ENCODE assay signal across 15 mouse cellular contexts in the genomic region with DNA sequence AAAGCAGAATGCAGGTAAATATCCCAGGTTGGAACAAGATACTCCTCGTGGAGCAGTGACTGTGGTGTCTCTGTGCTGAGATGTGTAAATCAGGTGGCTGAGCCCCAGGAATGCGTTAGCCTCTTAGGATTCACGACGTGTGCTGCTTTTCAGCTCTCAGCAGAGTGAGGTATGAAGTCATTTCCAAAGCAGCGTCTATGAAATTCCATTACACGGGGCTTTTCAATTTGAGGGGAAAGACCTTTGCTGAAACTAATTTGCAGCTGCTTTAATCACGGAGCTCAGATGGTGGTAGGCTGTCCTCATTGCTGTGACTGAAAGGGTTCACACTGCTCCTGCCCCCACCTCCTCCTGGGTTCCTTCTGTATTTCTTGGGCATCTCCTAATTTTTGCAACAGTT.
DNase-seq lines count a peak whose midpoint lies in the region; ATAC-seq and TF ChIP-seq lines count a peak whose summit lies in the region.
"Had no signal": no experiment of that assay in that cellular context is flagged by ENCODE, and none has a peak within 500 bp of the region (broad histone marks: within the 10 kb centered on the region; RNA-seq: fewer than 3 reads in every experiment).

No protein-coding gene starts in this region.

- H3K4me3 ChIP-seq in embryonic facial prominence, embryonic 11.5 days (ENCODE audit: low read depth, low read length) = no peak overlapping the region
- no peak overlapping the region for H3K4me3 ChIP-seq in embryonic facial prominence, embryonic 10.5 days
- H3K4me3 ChIP-seq in lung, embryonic 14.5 days (ENCODE audit: low read depth, low read length) = no peak overlapping the region
- no peak overlapping the region for H3K4me3 ChIP-seq in limb, embryonic 14.5 days (replicated peaks; ENCODE audit: low read length)
- H3K4me3 ChIP-seq: liver, embryonic 13.5 days had no signal

- no peak overlapping the region for H3K4me2 ChIP-seq in embryonic facial prominence, embryonic 11.5 days (ENCODE audit: low read depth, low read length)
- H3K4me2 ChIP-seq in lung, embryonic 14.5 days = no peak overlapping the region
- no peak overlapping the region for H3K4me2 ChIP-seq in limb, embryonic 14.5 days (replicated peaks; ENCODE audit: low read depth, low read length, severe bottlenecking)
- H3K4me2 ChIP-seq: liver, embryonic 13.5 days had no signal

- no peaks in the 10 kb centered on the region for H3K36me3 ChIP-seq in embryonic facial prominence, embryonic 11.5 days (replicated peaks; ENCODE audit: control insufficient read depth, insufficient read depth, low read depth, low read length)
- H3K36me3 ChIP-seq in embryonic facial prominence, embryonic 10.5 days (replicated peaks) = no peaks in the 10 kb centered on the region
- H3K36me3 ChIP-seq in lung, embryonic 14.5 days (ENCODE audit: insufficient read depth) = no peaks in the 10 kb centered on the region
- no peaks in the 10 kb centered on the region for H3K36me3 ChIP-seq in limb, embryonic 14.5 days (ENCODE audit: control insufficient read depth, insufficient read depth, low read length)
- H3K36me3 ChIP-seq: liver, embryonic 13.5 days had no signal

- H3K9me3 ChIP-seq in embryonic facial prominence, embryonic 11.5 days (replicated peaks; ENCODE audit: control insufficient read depth, low read length) = no peaks in the 10 kb centered on the region
- H3K9me3 ChIP-seq in embryonic facial prominence, embryonic 10.5 days = no peaks in the 10 kb centered on the region
- no peaks in the 10 kb centered on the region for H3K9me3 ChIP-seq in lung, embryonic 14.5 days (ENCODE audit: low read depth, low read length)
- no peaks in the 10 kb centered on the region for H3K9me3 ChIP-seq in limb, embryonic 14.5 days (ENCODE audit: control insufficient read depth, low read length)
- H3K9me3 ChIP-seq: liver, embryonic 13.5 days had no signal

- TF ChIP-seq POLR2A in limb, embryonic 14.5 days (IDR thresholded peaks at IDR 0.05; ENCODE audit: borderline replicate concordance, extremely low read depth, insufficient read depth, insufficient read length) = no peak

- H3K27ac ChIP-seq in embryonic facial prominence, embryonic 11.5 days (replicated peaks; ENCODE audit: low read depth, low read length) = no peak overlapping the region
- no peak overlapping the region for H3K27ac ChIP-seq in embryonic facial prominence, embryonic 10.5 days (replicated peaks)
- no peak overlapping the region for H3K27ac ChIP-seq in lung, embryonic 14.5 days (ENCODE audit: low read depth)
- H3K27ac ChIP-seq in limb, embryonic 14.5 days (replicated peaks; ENCODE audit: low read depth, low read length) = no peak overlapping the region
- H3K27ac ChIP-seq: liver, embryonic 13.5 days; macrophage had no signal

- no peak for ATAC-seq in embryonic facial prominence, embryonic 11.5 days (replicated peaks; ENCODE audit: insufficient number of reproducible peaks, low FRiP score, low TSS enrichment, low read depth)
- ATAC-seq in lung, embryonic 14.5 days (ENCODE audit: insufficient read depth) = no peak
- ATAC-seq in limb, embryonic 14.5 days (ENCODE audit: low FRiP score, low read depth) = peak; percentile 73
- ATAC-seq: inflammation-experienced regulatory T-cells, adult 6 months had no signal

- H3K9ac ChIP-seq in embryonic facial prominence, embryonic 11.5 days (replicated peaks; ENCODE audit: low read length) = no peak overlapping the region
- no peak overlapping the region for H3K9ac ChIP-seq in lung, embryonic 14.5 days
- no peak overlapping the region for H3K9ac ChIP-seq in limb, embryonic 14.5 days (ENCODE audit: low read depth, low read length, severe bottlenecking)
- H3K9ac ChIP-seq: liver, embryonic 13.5 days had no signal

- H3K4me1 ChIP-seq in embryonic facial prominence, embryonic 11.5 days (ENCODE audit: control insufficient read depth, insufficient read depth, low read length) = no peaks in the 10 kb centered on the region
- peaks cover 13% of the 10 kb centered on the region for H3K4me1 ChIP-seq in embryonic facial prominence, embryonic 10.5 days
- H3K4me1 ChIP-seq in lung, embryonic 14.5 days (ENCODE audit: insufficient read depth) = no peaks in the 10 kb centered on the region
- peaks cover 9% of the 10 kb centered on the region for H3K4me1 ChIP-seq in limb, embryonic 14.5 days (ENCODE audit: control insufficient read depth, insufficient read depth, low read length)
- H3K4me1 ChIP-seq: liver, embryonic 13.5 days had no signal

- no peak for TF ChIP-seq CTCF in lung, embryonic 14.5 days (IDR thresholded peaks at IDR 0.05; ENCODE audit: low read depth)

- WGBS in embryonic facial prominence, embryonic 11.5 days = 7% methylated on average over 7 of the region's 7 CpGs
- WGBS in embryonic facial prominence, embryonic 10.5 days = 17% methylated on average over 7 of the region's 7 CpGs
- 10% methylated on average over 7 of the region's 7 CpGs for WGBS in lung, embryonic 14.5 days
- WGBS in limb, embryonic 14.5 days = 7% methylated on average over 7 of the region's 7 CpGs

- no peaks in the 10 kb centered on the region; the same call in 1 of the 2 replicates for H3K27me3 ChIP-seq in embryonic facial prominence, embryonic 11.5 days (ENCODE audit: control insufficient read depth, insufficient read depth, low read length)
- peaks cover 31% of the 10 kb centered on the region for H3K27me3 ChIP-seq in embryonic facial prominence, embryonic 10.5 days (replicated peaks; ENCODE audit: low read depth, poor library complexity, severe bottlenecking)
- H3K27me3 ChIP-seq in lung, embryonic 14.5 days (ENCODE audit: insufficient read depth, low read length) = no peaks in the 10 kb centered on the region
- H3K27me3 ChIP-seq in limb, embryonic 14.5 days (ENCODE audit: control insufficient read depth, insufficient read depth, low read length) = no peaks in the 10 kb centered on the region
- H3K27me3 ChIP-seq: liver, embryonic 13.5 days had no signal

- DNase-seq in embryonic facial prominence, embryonic 11.5 days (ENCODE audit: low spot score) = peak; percentile 49
- DNase-seq in embryonic facial prominence, embryonic 10.5 days (ENCODE audit: low spot score) = no peak
- peak; percentile 9 for DNase-seq in lung, embryonic 14.5 days
- DNase-seq in lung, postnatal 25 days (ENCODE audit: low spot score) = no peak
- DNase-seq in limb, embryonic 14.5 days (ENCODE audit: low spot score) = peak; percentile 55
- DNase-seq in layer of hippocampus, adult 11-12 months (ENCODE audit: low spot score) = no peak
- no peak for DNase-seq in thymus, postnatal 36 days
- DNase-seq in kidney, postnatal 36 days = no peak
- DNase-seq: adrenal gland, adult 2 months; gastrocnemius, postnatal 36 days; layer of hippocampus, postnatal 36 days; liver, embryonic 13.5 days; thymus, adult 18-20 months had no signal

Comparison
In these comparisons a context has a peak if more than half of its experiments do, and no peak if none do; other contexts are left out.
1. DNase-seq: peak in embryonic facial prominence, embryonic 11.5 days (single experiment), lung, embryonic 14.5 days (single experiment) and limb, embryonic 14.5 days (single experiment); none in embryonic facial prominence, embryonic 10.5 days (single experiment), lung, postnatal 25 days (single experiment), layer of hippocampus, adult 11-12 months (single experiment), thymus, postnatal 36 days (0 of 2) and kidney, postnatal 36 days (0 of 2).